Mouse (Mus musculus) small intestine, adult 2 months (tissue): ENCODE measurements at regions not wholly inside any gene's neighbourhood (a gene's known extent, or its start where the extent isn't known, plus 50 kb on each side); places are given as distances from the start of the nearest gene placed in this dataset.

Experiments
- CTCF ChIP-seq: fragments of 200-500 bp; IDR thresholded peaks from 2 replicates; pipeline ENCODE4 v1.5.1; 2012; ENCODE audit warnings: low read depth, mild to moderate bottlenecking, control low read depth, inconsistent platforms, low read length, moderate library complexity, mixed read lengths; ENCODE audit not compliant: insufficient replicate concordance, insufficient read length; ENCODE audit errors: extremely low read depth
- POLR2A ChIP-seq: fragments of 200-500 bp; IDR thresholded peaks from 2 replicates; pipeline ENCODE4 v1.6.1; 2012; ENCODE audit warnings: low read depth, mild to moderate bottlenecking, control low read depth, inconsistent platforms, low read length, moderate library complexity

DNA sequence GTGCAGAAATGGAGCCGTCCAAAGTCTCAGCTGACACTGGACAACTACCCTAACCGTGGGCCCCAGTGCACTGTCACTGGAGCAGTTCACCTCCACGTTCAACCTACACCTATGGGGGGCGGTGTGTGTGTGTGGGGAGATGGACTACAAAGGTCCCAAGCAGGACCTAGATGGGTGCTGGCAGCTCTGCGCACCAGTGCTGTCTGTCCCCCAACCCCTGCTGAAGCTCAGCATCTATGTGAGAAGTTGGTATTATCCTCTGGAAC lies 117.7 kb upstream of the Lhx1 start:
- TF ChIP-seq CTCF, result no peak
- TF ChIP-seq POLR2A, result no peak
